Mouse (Mus musculus): Measurements from ENCODE around the gene H2al1g. TPM values are rescaled to one million over a fixed set of nuclear protein-coding genes. Genes with fewer than 3 reads are reported as not detected.

The H2al1g gene
- total and polyA plus RNA-seq, 2 experiments from 2014 or later = not detected

DNA sequence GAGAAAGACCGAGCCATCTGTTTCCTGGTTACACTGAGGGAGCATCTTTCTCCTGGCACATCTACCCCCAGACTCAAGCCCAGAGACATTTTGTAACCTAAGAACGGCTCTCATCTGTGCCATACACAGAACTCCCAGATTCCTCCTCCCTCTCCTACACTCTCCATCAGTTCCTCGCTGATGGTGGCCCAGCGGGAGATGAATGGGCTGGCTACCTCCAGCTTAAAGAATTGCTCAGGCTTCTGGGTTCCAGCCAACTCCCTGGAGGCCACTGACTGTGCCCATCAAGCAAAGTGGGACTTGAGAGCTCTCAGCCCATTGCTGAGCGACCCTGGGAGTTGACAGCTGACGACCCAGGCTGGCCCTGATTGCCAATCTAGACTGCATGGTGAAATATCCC, 45.8 kb downstream of the H2al1g start:
- H3K4me3 ChIP-seq (ENCODE audit: low read depth, low read length) = no peak overlapping the region
- H3K4me2 ChIP-seq (ENCODE audit: low read depth, low read length) = no peak overlapping the region
- ATAC-seq (ENCODE audit: insufficient read depth, low read depth) (no peak), DNase-seq (ENCODE audit: low spot score) (no peak)
- no peaks in the 10 kb centered on the region for H3K4me1 ChIP-seq (ENCODE audit: control insufficient read depth, insufficient read depth)
- no peaks in the 10 kb centered on the region for H3K36me3 ChIP-seq (replicated peaks; ENCODE audit: control insufficient read depth, insufficient read depth, low read length)
- H3K9ac ChIP-seq (replicated peaks; ENCODE audit: low read depth, low read length) = no peak overlapping the region
- no peak for TF ChIP-seq CTCF (IDR thresholded peaks at IDR 0.05; ENCODE audit: low read depth)
- TF ChIP-seq EP300 (IDR thresholded peaks at IDR 0.05; ENCODE audit: low read depth) = no peak
- H3K27ac ChIP-seq (ENCODE audit: low read depth) = no peak overlapping the region
- 54% methylated on average over 6 of the region's 6 CpGs for WGBS
- no peaks in the 10 kb centered on the region for H3K9me3 ChIP-seq (replicated peaks; ENCODE audit: control insufficient read depth, low read length)
- no peaks in the 10 kb centered on the region for H3K27me3 ChIP-seq (ENCODE audit: control insufficient read depth, insufficient read depth, low read length)

DNA sequence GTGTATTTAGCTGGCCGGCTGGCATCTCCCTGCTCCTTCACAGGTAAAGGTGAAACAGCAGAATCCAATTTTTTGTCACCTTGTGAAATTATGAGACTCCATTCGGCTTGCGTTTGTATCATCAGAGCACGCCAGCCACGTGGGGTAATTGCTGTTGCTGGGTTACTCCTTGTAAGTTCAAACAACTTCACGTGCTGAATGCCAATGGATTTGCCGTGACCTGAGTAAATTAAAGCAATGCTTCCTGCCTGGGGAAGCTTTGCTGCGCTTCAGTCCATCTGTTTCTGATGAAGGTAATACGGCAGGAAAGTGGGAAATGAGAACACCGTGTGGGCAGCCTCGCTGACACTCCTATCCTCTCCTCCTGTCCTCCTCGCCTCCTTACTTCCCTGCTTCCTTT, 47.1 kb downstream of the H2al1g start:
- no peak for ATAC-seq (ENCODE audit: insufficient read depth, low read depth)
- Histone ChIP-seq H3K27me3 (ENCODE audit: control insufficient read depth, insufficient read depth, low read length) (no peaks in the 10 kb centered on the region), H3K36me3 (replicated peaks; ENCODE audit: control insufficient read depth, insufficient read depth, low read length) (no peaks in the 10 kb centered on the region), H3K4me1 (ENCODE audit: control insufficient read depth, insufficient read depth) (no peaks in the 10 kb centered on the region), H3K27ac (ENCODE audit: low read depth) (no peak overlapping the region), H3K4me2 (ENCODE audit: low read depth, low read length) (no peak overlapping the region), H3K4me3 (ENCODE audit: low read depth, low read length) (no peak overlapping the region), H3K9ac (replicated peaks; ENCODE audit: low read depth, low read length) (no peak overlapping the region), H3K9me3 (replicated peaks; ENCODE audit: control insufficient read depth, low read length) (no peaks in the 10 kb centered on the region)
- TF ChIP-seq EP300 (IDR thresholded peaks at IDR 0.05; ENCODE audit: low read depth) = no peak
- TF ChIP-seq CTCF (IDR thresholded peaks at IDR 0.05; ENCODE audit: low read depth) = no peak
- WGBS = 78% methylated on average over 12 of the region's 12 CpGs
- no peak for DNase-seq (ENCODE audit: low spot score)

Other genes with a start within 250 kb of the H2al1g start
- not detected in 2 replicates for gene H2al1a, start 19.0 kb upstream of the H2al1g start, total RNA-seq (2014; rRNA removed; ENCODE audit: low replicate concordance)
- not detected in 2 replicates for gene H2al1a, start 19.0 kb upstream of the H2al1g start, polyA plus RNA-seq (2015; fragmentation: Nextera tagmentation; extraction: Ambion mirVana)
- gene H2al1b, start 15.8 kb upstream of the H2al1g start, total RNA-seq (2014; rRNA removed; ENCODE audit: low replicate concordance) = not detected in 2 replicates
- gene H2al1b, start 15.8 kb upstream of the H2al1g start, polyA plus RNA-seq (2015; fragmentation: Nextera tagmentation; extraction: Ambion mirVana) = not detected in 2 replicates
- not detected in 2 replicates for gene H2al1c, start 12.6 kb upstream of the H2al1g start, total RNA-seq (2014; rRNA removed; ENCODE audit: low replicate concordance)
- not detected in 2 replicates for gene H2al1c, start 12.6 kb upstream of the H2al1g start, polyA plus RNA-seq (2015; fragmentation: Nextera tagmentation; extraction: Ambion mirVana)
- gene H2al1d, start 9.4 kb upstream of the H2al1g start, total RNA-seq (2014; rRNA removed; ENCODE audit: low replicate concordance) = not detected in 2 replicates
- not detected in 2 replicates for gene H2al1d, start 9.4 kb upstream of the H2al1g start, polyA plus RNA-seq (2015; fragmentation: Nextera tagmentation; extraction: Ambion mirVana)
- gene H2al1e, start 6.3 kb upstream of the H2al1g start, total RNA-seq (2014; rRNA removed; ENCODE audit: low replicate concordance) = not detected in 2 replicates
- not detected in 2 replicates for gene H2al1e, start 6.3 kb upstream of the H2al1g start, polyA plus RNA-seq (2015; fragmentation: Nextera tagmentation; extraction: Ambion mirVana)
- not detected in 2 replicates for gene H2al1f, start 3.1 kb upstream of the H2al1g start, total RNA-seq (2014; rRNA removed; ENCODE audit: low replicate concordance)
- not detected in 2 replicates for gene H2al1f, start 3.1 kb upstream of the H2al1g start, polyA plus RNA-seq (2015; fragmentation: Nextera tagmentation; extraction: Ambion mirVana)
- not detected in 2 replicates for gene H2al1h, start 3.2 kb downstream of the H2al1g start, total RNA-seq (2014; rRNA removed; ENCODE audit: low replicate concordance)
- not detected in 2 replicates for gene H2al1h, start 3.2 kb downstream of the H2al1g start, polyA plus RNA-seq (2015; fragmentation: Nextera tagmentation; extraction: Ambion mirVana)
- gene H2al1i, start 6.4 kb downstream of the H2al1g start, total RNA-seq (2014; rRNA removed; ENCODE audit: low replicate concordance) = not detected in 2 replicates
- not detected in 2 replicates for gene H2al1i, start 6.4 kb downstream of the H2al1g start, polyA plus RNA-seq (2015; fragmentation: Nextera tagmentation; extraction: Ambion mirVana)
- gene H2al1j, start 9.6 kb downstream of the H2al1g start, total RNA-seq (2014; rRNA removed; ENCODE audit: low replicate concordance) = not detected in 2 replicates
- gene H2al1j, start 9.6 kb downstream of the H2al1g start, polyA plus RNA-seq (2015; fragmentation: Nextera tagmentation; extraction: Ambion mirVana) = not detected in 2 replicates